Mouse (Mus musculus): Measurements from ENCODE around the gene Stxbp1.

- no peak for TF ChIP-seq POLR2A (IDR thresholded peaks at IDR 0.05; ENCODE audit: extremely low read depth, insufficient read depth, low read length)
- TF ChIP-seq CTCF (IDR thresholded peaks at IDR 0.05; ENCODE audit: extremely low read depth, insufficient read depth, low read length), result peak; percentile 88
Observed at GRCm38 (mm10) chr2:32779131-32779530, 67.9 kb downstream of the Stxbp1 start.
